Mouse (Mus musculus) bone marrow, adult 2 months (tissue): ENCODE measurements around the gene Mindy4.

ENCODE experiments used
- CTCF ChIP-seq: fragments of 200-500 bp; IDR thresholded peaks from 2 replicates; pipeline ENCODE4 v1.5.1; 2011; ENCODE audit warnings: low read length, control low read depth; ENCODE audit not compliant: control insufficient read depth, insufficient read depth
- POLR2A ChIP-seq: fragments of 200-500 bp; IDR thresholded peaks from 2 replicates; pipeline ENCODE4 v1.6.1; 2011; ENCODE audit warnings: low read depth, mild to moderate bottlenecking, control low read depth, low read length, borderline replicate concordance; ENCODE audit not compliant: control insufficient read depth

DNA sequence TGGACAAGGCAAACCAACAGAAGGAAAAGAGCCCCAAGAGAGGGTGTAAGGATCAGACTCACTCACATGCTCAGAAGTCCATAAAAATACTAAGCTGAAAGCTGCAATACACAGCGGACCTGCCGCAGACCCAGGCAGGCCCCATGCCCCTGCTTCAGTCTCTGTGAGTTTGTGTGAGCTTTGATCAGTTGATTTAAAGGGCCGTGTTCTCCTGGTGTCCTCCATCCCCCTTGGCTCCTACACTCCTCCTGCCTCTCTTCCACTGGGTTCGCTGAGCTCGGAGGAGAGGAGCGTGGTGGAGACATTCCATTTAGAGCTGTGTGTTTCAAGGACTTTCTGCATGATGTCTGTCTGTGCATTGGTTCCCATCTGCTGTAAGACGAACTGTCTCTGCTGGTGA lies 48.4 kb downstream of the Mindy4 start:
- TF ChIP-seq CTCF (no peak), POLR2A (no peak)
